Mouse (Mus musculus) olfactory bulb, adult 2 months (tissue): Measurements from ENCODE around the gene Exoc4.

Source experiments
- CTCF ChIP-seq: fragments of 200-500 bp; IDR thresholded peaks from 2 replicates; pipeline ENCODE4 v1.5.1; 2012; ENCODE audit warnings: low read depth, mild to moderate bottlenecking, low read length, moderate library complexity; ENCODE audit not compliant: insufficient read depth
- POLR2A ChIP-seq: fragments of 200-500 bp; IDR thresholded peaks from 2 replicates; pipeline ENCODE4 v1.6.1; 2012; ENCODE audit warnings: mild to moderate bottlenecking, low read depth, low read length, moderate library complexity; ENCODE audit not compliant: insufficient read depth

GRCm38 (mm10) chr6:33763970-33764369 is 515.1 kb downstream of the Exoc4 start:
- no peak for TF ChIP-seq CTCF
- no peak for TF ChIP-seq POLR2A
